Comparison of ENCODE assay signal across 9 mouse cellular contexts in genomic region chr5:30667686-30668085, GRCm38 (mm10). TPM values are rescaled to one million over a fixed set of nuclear protein-coding genes. Genes with fewer than 3 reads are reported as not detected.
DNase-seq lines count a peak whose midpoint lies in the region; ATAC-seq and TF ChIP-seq lines count a peak whose summit lies in the region.
"Had no signal": no experiment of that assay in that cellular context is flagged by ENCODE, and none has a peak within 500 bp of the region (broad histone marks: within the 10 kb centered on the region; RNA-seq: fewer than 3 reads in every experiment).

No protein-coding gene starts in this region.

- DNase-seq in heart, adult 11 months: no peak
- no peak for DNase-seq in ES-E14 (ENCODE audit: low read depth, low spot score)
- DNase-seq in hindbrain, embryonic 11.5 days (ENCODE audit: low spot score): peak; percentile 18
- DNase-seq in midbrain, embryonic 11.5 days (ENCODE audit: low spot score, missing footprints): no peak
- DNase-seq in urinary bladder, postnatal 4 days (ENCODE audit: low spot score in 2 of 2): no peak
- DNase-seq in kidney, adult 9 months: no peak
- no peak for DNase-seq in thymus, postnatal 0 days (ENCODE audit: low spot score)

- H3K9me3 ChIP-seq in heart, embryonic 12.5 days (replicated peaks): no peaks in the 10 kb centered on the region
- H3K9me3 ChIP-seq in ES-E14 (ENCODE audit: control insufficient read depth, insufficient read depth, low read depth, low read length): no peaks in the 10 kb centered on the region
- no peaks in the 10 kb centered on the region for H3K9me3 ChIP-seq in hindbrain, embryonic 11.5 days (ENCODE audit: control insufficient read depth, low read length)
- H3K9me3 ChIP-seq in midbrain, embryonic 11.5 days (ENCODE audit: control insufficient read depth, low read length): no peaks in the 10 kb centered on the region

- H3K4me1 ChIP-seq in heart, embryonic 12.5 days (replicated peaks): peaks cover 23% of the 10 kb centered on the region
- peaks cover 0 to 9% of the 10 kb centered on the region in 2 experiments; a peak in 2 of 4 replicates for H3K4me1 ChIP-seq in ES-E14 (ENCODE audit: control insufficient read depth in 2 of 2, insufficient read depth in 2 of 2, low read length in 2 of 2, poor library complexity in 1 of 2)
- H3K4me1 ChIP-seq in hindbrain, embryonic 11.5 days (replicated peaks; ENCODE audit: control insufficient read depth, insufficient read depth, low read length): peaks cover 3% of the 10 kb centered on the region
- H3K4me1 ChIP-seq in midbrain, embryonic 11.5 days (ENCODE audit: control insufficient read depth, insufficient read depth, low read length): peaks cover 12% of the 10 kb centered on the region

- H3K27me3 ChIP-seq in heart, embryonic 12.5 days (replicated peaks): no peaks in the 10 kb centered on the region
- H3K27me3 ChIP-seq in hindbrain, embryonic 11.5 days (ENCODE audit: control insufficient read depth, insufficient read depth, low read length): no peaks in the 10 kb centered on the region
- H3K27me3 ChIP-seq in midbrain, embryonic 11.5 days (ENCODE audit: control insufficient read depth, insufficient read depth, low read length): no peaks in the 10 kb centered on the region

- 7% methylated on average over 3 of the region's 3 CpGs for WGBS in heart, embryonic 12.5 days
- 15% methylated on average over 3 of the region's 3 CpGs for WGBS in hindbrain, embryonic 11.5 days
- WGBS in midbrain, embryonic 11.5 days: 6% methylated on average over 3 of the region's 3 CpGs

- no peak overlapping the region for H3K27ac ChIP-seq in heart, embryonic 12.5 days (ENCODE audit: poor library complexity, severe bottlenecking)
- no peak overlapping the region for H3K27ac ChIP-seq in ES-E14 (ENCODE audit: insufficient read depth, low read depth, low read length, poor library complexity, severe bottlenecking)
- no peak overlapping the region for H3K27ac ChIP-seq in hindbrain, embryonic 11.5 days (ENCODE audit: low read depth, low read length)
- no peak overlapping the region for H3K27ac ChIP-seq in midbrain, embryonic 11.5 days (ENCODE audit: low read depth, low read length)

- in situ Hi-C loops in ES-E14 (cut with MboI; ENCODE audit: low sequenced_read_pairs in 2 of 2, unreplicated experiment in 2 of 2): no loop called here

- peaks cover 33% of the 10 kb centered on the region for H3K36me3 ChIP-seq in heart, embryonic 12.5 days
- H3K36me3 ChIP-seq in ES-E14 (ENCODE audit: control insufficient read depth, insufficient read depth, low read length, poor library complexity, severe bottlenecking): peaks cover 30% of the 10 kb centered on the region
- no peaks in the 10 kb centered on the region; the same call in 1 of the 2 replicates for H3K36me3 ChIP-seq in hindbrain, embryonic 11.5 days (ENCODE audit: control insufficient read depth, insufficient read depth, low read length)
- H3K36me3 ChIP-seq in midbrain, embryonic 11.5 days (ENCODE audit: control insufficient read depth, insufficient read depth, low read length): peaks cover 9% of the 10 kb centered on the region

- H3K4me3 ChIP-seq in heart, embryonic 12.5 days: peak overlapping the region; percentile 98
- H3K4me3 ChIP-seq in ES-E14 (ENCODE audit: insufficient read depth in 1 of 2, low read depth in 1 of 2, low read length in 2 of 2, poor library complexity in 1 of 2, severe bottlenecking in 1 of 2): peak overlapping the region; percentile 99
- peak overlapping the region; percentile 75 for H3K4me3 ChIP-seq in hindbrain, embryonic 11.5 days (ENCODE audit: low read depth, low read length)
- H3K4me3 ChIP-seq in midbrain, embryonic 11.5 days (ENCODE audit: low read depth, low read length): peak overlapping the region; percentile 81

- peak overlapping the region; percentile 85 for H3K4me2 ChIP-seq in heart, embryonic 12.5 days
- H3K4me2 ChIP-seq in hindbrain, embryonic 11.5 days (replicated peaks; ENCODE audit: low read depth, low read length): peak overlapping the region; percentile 51
- H3K4me2 ChIP-seq in midbrain, embryonic 11.5 days: peak overlapping the region; percentile 63

- no peak for ATAC-seq in heart, embryonic 12.5 days (ENCODE audit: insufficient number of reproducible peaks, low FRiP score)
- no peak for ATAC-seq in hindbrain, embryonic 11.5 days (ENCODE audit: low FRiP score)
- no peak for ATAC-seq in midbrain, embryonic 11.5 days (ENCODE audit: low FRiP score)

- H3K9ac ChIP-seq in heart, embryonic 12.5 days: peak overlapping the region; percentile 91
- peak overlapping the region; percentile 99 for H3K9ac ChIP-seq in ES-E14 (ENCODE audit: insufficient read depth, low read depth, low read length, poor library complexity, severe bottlenecking)
- H3K9ac ChIP-seq in hindbrain, embryonic 11.5 days (ENCODE audit: low read depth, low read length): peak overlapping the region; percentile 68
- peak overlapping the region; percentile 89 for H3K9ac ChIP-seq in midbrain, embryonic 11.5 days (ENCODE audit: low read length)

TF ChIP-seq in ES-E14, 5 proteins besides CTCF, POLR2A, EP300 and RAD21:
- TF ChIP-seq ZNF384 (IDR thresholded peaks at IDR 0.05; ENCODE audit: low read depth, low read length): no peak
- no peak for TF ChIP-seq HCFC1 (IDR thresholded peaks at IDR 0.05; ENCODE audit: borderline replicate concordance, insufficient read depth, low read length)
- TF ChIP-seq CHD2 (IDR thresholded peaks at IDR 0.05; ENCODE audit: low read depth, low read length): no peak
- TF ChIP-seq ZC3H11A (IDR thresholded peaks at IDR 0.05; ENCODE audit: borderline replicate concordance, low read depth, low read length): no peak
- TF ChIP-seq MAFK (IDR thresholded peaks at IDR 0.05; ENCODE audit: insufficient read depth, low read depth, low read length): no peak
TF ChIP-seq in ES-E14: peak in this region for 0.

RNA-seq across cellular contexts. Expression of gene Cenpa, which starts 1.1 kb away (rescaled TPM):
- polyA plus RNA-seq in heart, embryonic 12.5 days (2016; fragmentation: Nextera tagmentation; extraction: Ambion mirVana): 264 and 282 TPM in 2 replicates
- 102 and 146 TPM in 2 replicates for total RNA-seq in ES-E14 (2012; rRNA removed)
- 324 and 338 TPM in 2 replicates for polyA plus RNA-seq in hindbrain, embryonic 11.5 days (2014; fragmentation: Nextera tagmentation; extraction: Ambion mirVana)
- 398 and 399 TPM in 2 replicates for polyA plus RNA-seq in midbrain, embryonic 11.5 days (2014; fragmentation: Nextera tagmentation; extraction: Ambion mirVana)
- 339 and 404 TPM in 2 replicates for polyA plus RNA-seq in thymus, postnatal 0 days (2015; fragmentation: Nextera tagmentation; extraction: Ambion mirVana)

RNA-seq across cellular contexts. Expression of gene Slc35f6, which starts 20.0 kb away (rescaled TPM):
- polyA plus RNA-seq in heart, embryonic 12.5 days (2016; fragmentation: Nextera tagmentation; extraction: Ambion mirVana): 21.4 and 24.9 TPM in 2 replicates
- total RNA-seq in ES-E14 (2012; rRNA removed): 40.0 and 62.2 TPM in 2 replicates
- polyA plus RNA-seq in hindbrain, embryonic 11.5 days (2014; fragmentation: Nextera tagmentation; extraction: Ambion mirVana): 25.2 and 28.8 TPM in 2 replicates
- polyA plus RNA-seq in midbrain, embryonic 11.5 days (2014; fragmentation: Nextera tagmentation; extraction: Ambion mirVana): 22.6 and 28.4 TPM in 2 replicates
- polyA plus RNA-seq in thymus, postnatal 0 days (2015; fragmentation: Nextera tagmentation; extraction: Ambion mirVana): 12.5 and 14.4 TPM in 2 replicates

RNA-seq across cellular contexts. Expression of gene Dpysl5, which starts 43.7 kb away (rescaled TPM):
- polyA plus RNA-seq in heart, embryonic 12.5 days (2016; fragmentation: Nextera tagmentation; extraction: Ambion mirVana): 3.6 and 4.4 TPM in 2 replicates
- total RNA-seq in ES-E14 (2012; rRNA removed): 5.3 and 12.4 TPM in 2 replicates
- 86.1 and 90.1 TPM in 2 replicates for polyA plus RNA-seq in hindbrain, embryonic 11.5 days (2014; fragmentation: Nextera tagmentation; extraction: Ambion mirVana)
- 81.4 and 89.1 TPM in 2 replicates for polyA plus RNA-seq in midbrain, embryonic 11.5 days (2014; fragmentation: Nextera tagmentation; extraction: Ambion mirVana)
- polyA plus RNA-seq in thymus, postnatal 0 days (2015; fragmentation: Nextera tagmentation; extraction: Ambion mirVana): 0.13 and 0.23 TPM in 2 replicates
- total RNA-seq: megakaryocyte-erythroid progenitor cell, adult 5-6 weeks had no signal

Comparison
In these comparisons a context has a peak if more than half of its experiments do, and no peak if none do; other contexts are left out.
1. RNA of gene Dpysl5, which starts 43.7 kb away (polyA plus RNA-seq): 86.1 to 90.1 TPM in hindbrain, embryonic 11.5 days and 81.4 to 89.1 TPM in midbrain, embryonic 11.5 days; 3.6 to 4.4 TPM in heart, embryonic 12.5 days and 0.13 to 0.23 TPM in thymus, postnatal 0 days; every median in the first group is over 10 times any median in the second.
2. Peak in every context shown above with its lines, with median percentiles within 50 percentile points of each other: H3K4me2 ChIP-seq, H3K4me3 ChIP-seq and H3K9ac ChIP-seq.